In the genomic region with DNA sequence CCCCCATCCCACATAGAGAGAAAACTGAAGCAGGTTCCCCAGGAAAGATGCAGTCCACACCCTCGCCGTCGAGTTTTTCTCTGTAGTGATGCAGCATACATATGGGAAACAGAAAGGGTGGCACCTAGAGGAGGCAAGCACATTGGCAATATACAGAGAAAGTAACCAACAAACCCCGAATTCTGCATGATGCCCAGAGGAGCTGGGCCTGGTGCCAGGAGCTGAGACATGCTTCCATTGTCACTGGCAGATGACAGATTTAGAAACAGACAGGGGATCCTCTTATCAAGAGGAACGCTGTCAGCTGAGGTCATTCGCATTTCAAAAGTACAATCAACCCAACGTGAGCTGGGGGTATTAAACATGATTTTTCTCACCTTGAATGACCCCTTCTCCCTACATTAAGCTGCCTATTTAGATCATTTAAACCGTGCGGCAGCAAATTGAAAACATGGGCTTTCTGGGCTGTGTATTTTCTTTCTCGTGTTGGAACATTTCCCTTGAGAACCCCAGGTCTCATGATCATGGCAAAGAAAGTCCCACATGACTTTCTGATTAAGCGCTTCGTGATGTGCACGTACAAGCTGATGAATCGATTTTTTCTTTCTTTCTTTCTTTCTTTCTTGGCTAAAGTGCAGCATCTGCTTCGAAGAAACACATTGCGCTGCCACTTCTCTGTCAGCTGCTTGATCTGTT, we compare ENCODE assay signal across 7 mouse cellular contexts.
DNase-seq lines count a peak whose midpoint lies in the region; TF ChIP-seq lines count a peak whose summit lies in the region.

No protein-coding gene starts in this region.

- peak; percentile 83 for DNase-seq in adrenal gland, adult 2 months
- DNase-seq in brain, embryonic 14.5 days (ENCODE audit: low read depth): peak; percentile 92
- DNase-seq in heart, adult 8-10 months (ENCODE audit: low spot score): peak; percentile 67
- peak; percentile 71 to 77 for DNase-seq in layer of hippocampus, postnatal 36 days
- peak; percentile 68 to 71 for DNase-seq in right cerebral cortex, adult 2 months (ENCODE audit: low spot score in 2 of 2)
- DNase-seq in kidney, postnatal 4 days: no peak
- no peak for DNase-seq in urinary bladder, postnatal 4 days (ENCODE audit: low spot score in 2 of 2)

- peak; percentile 1; the same call in 1 of the 2 replicates for TF ChIP-seq CTCF in brain, embryonic 14.5 days (IDR thresholded peaks at IDR 0.05; ENCODE audit: borderline replicate concordance, extremely low read depth, insufficient read depth, insufficient read length)

- no peak for TF ChIP-seq POLR2A in brain, embryonic 14.5 days (IDR thresholded peaks at IDR 0.05; ENCODE audit: borderline replicate concordance, extremely low read depth, insufficient read depth, insufficient read length, poor library complexity, severe bottlenecking)

Comparison
In these comparisons a context has a peak if more than half of its experiments do, and no peak if none do; other contexts are left out.
1. DNase-seq: peak in adrenal gland, adult 2 months (single experiment), brain, embryonic 14.5 days (single experiment), heart, adult 8-10 months (single experiment), layer of hippocampus, postnatal 36 days (2 of 2) and right cerebral cortex, adult 2 months (2 of 2); none in kidney, postnatal 4 days (0 of 2) and urinary bladder, postnatal 4 days (0 of 2).